ENCODE assay signal across 9 mouse cellular contexts in genomic region chr11:65475302-65475701, GRCm38 (mm10).
DNase-seq lines count a peak whose midpoint lies in the region; ATAC-seq and TF ChIP-seq lines count a peak whose summit lies in the region.
"Had no signal": no experiment of that assay in that cellular context is flagged by ENCODE, and none has a peak within 500 bp of the region (broad histone marks: within the 10 kb centered on the region; RNA-seq: fewer than 3 reads in every experiment).

No protein-coding gene starts in this region.

- H3K9ac ChIP-seq in heart, embryonic 11.5 days (ENCODE audit: low read depth, low read length), result no peak overlapping the region
- H3K9ac ChIP-seq in lung, embryonic 16.5 days (ENCODE audit: low read length), result no peak overlapping the region
- no peak overlapping the region for H3K9ac ChIP-seq in stomach, embryonic 16.5 days (ENCODE audit: low read length)

- no peak overlapping the region for H3K4me2 ChIP-seq in heart, embryonic 11.5 days
- H3K4me2 ChIP-seq in lung, embryonic 16.5 days (ENCODE audit: low read depth, low read length), result no peak overlapping the region
- H3K4me2 ChIP-seq in stomach, embryonic 16.5 days (ENCODE audit: low read depth, low read length), result no peak overlapping the region

- peak; percentile 74 to 77 for DNase-seq in heart, adult 18-20 months
- DNase-seq in heart, embryonic 10.5 days (ENCODE audit: low spot score), result no peak
- peak; percentile 82 to 87 for DNase-seq in cerebellum, adult 2 months
- peak; percentile 84 for DNase-seq in layer of hippocampus, adult 11-12 months (ENCODE audit: low spot score)
- DNase-seq in B cell, adult 2 months, result no peak

- no peaks in the 10 kb centered on the region for H3K9me3 ChIP-seq in heart, embryonic 10.5 days
- H3K9me3 ChIP-seq in heart, embryonic 11.5 days (replicated peaks; ENCODE audit: control insufficient read depth, low read length), result no peaks in the 10 kb centered on the region
- H3K9me3 ChIP-seq in lung, embryonic 16.5 days (ENCODE audit: control insufficient read depth, low read length), result no peaks in the 10 kb centered on the region
- no peaks in the 10 kb centered on the region for H3K9me3 ChIP-seq in stomach, embryonic 16.5 days (replicated peaks; ENCODE audit: control insufficient read depth, low read length)

- no peak overlapping the region for H3K27ac ChIP-seq in heart, embryonic 10.5 days
- no peak overlapping the region for H3K27ac ChIP-seq in cerebellum, adult 2 months (ENCODE audit: insufficient read depth, low read length)
- H3K27ac ChIP-seq in heart, embryonic 11.5 days (ENCODE audit: low read depth, low read length), result no peak overlapping the region
- no peak overlapping the region for H3K27ac ChIP-seq in lung, embryonic 16.5 days (ENCODE audit: low read length)
- H3K27ac ChIP-seq in stomach, embryonic 16.5 days (ENCODE audit: low read length), result peak overlapping the region; percentile 12
- H3K27ac ChIP-seq: macrophage had no signal

- 0 out of 2 replicates have a peak, but pooled peaks have one; percentile 52 for ATAC-seq in heart, embryonic 11.5 days (replicated peaks; ENCODE audit: insufficient number of reproducible peaks, low FRiP score, low TSS enrichment)
- peak; percentile 91 for ATAC-seq in lung, embryonic 16.5 days (ENCODE audit: low read depth)
- peak; percentile 76 for ATAC-seq in stomach, embryonic 16.5 days (ENCODE audit: insufficient read depth, low FRiP score)

- no peaks in the 10 kb centered on the region for H3K36me3 ChIP-seq in heart, embryonic 10.5 days
- no peaks in the 10 kb centered on the region for H3K36me3 ChIP-seq in heart, embryonic 11.5 days (ENCODE audit: control insufficient read depth, insufficient read depth, low read length)
- no peaks in the 10 kb centered on the region for H3K36me3 ChIP-seq in lung, embryonic 16.5 days (ENCODE audit: control insufficient read depth, insufficient read depth, low read length)
- no peaks in the 10 kb centered on the region for H3K36me3 ChIP-seq in stomach, embryonic 16.5 days (ENCODE audit: control insufficient read depth, insufficient read depth, low read length)

- 91% methylated on average over 12 of the region's 12 CpGs for WGBS in heart, embryonic 10.5 days
- 7% methylated on average over 12 of the region's 12 CpGs for WGBS in cerebellum, adult 2 months
- 80% methylated on average over 12 of the region's 12 CpGs for WGBS in heart, embryonic 11.5 days (ENCODE audit: insufficient replicate concordance)
- WGBS in lung, embryonic 16.5 days, result 52% methylated on average over 12 of the region's 12 CpGs
- WGBS in stomach, embryonic 16.5 days, result 46% methylated on average over 12 of the region's 12 CpGs

- H3K27me3 ChIP-seq in heart, embryonic 10.5 days (ENCODE audit: insufficient read depth, poor library complexity, severe bottlenecking), result no peaks in the 10 kb centered on the region
- no peaks in the 10 kb centered on the region for H3K27me3 ChIP-seq in cerebellum, adult 2 months (ENCODE audit: control insufficient read depth, insufficient read depth, low read length)
- H3K27me3 ChIP-seq in heart, embryonic 11.5 days (ENCODE audit: control insufficient read depth, insufficient read depth, low read length), result no peaks in the 10 kb centered on the region
- no peaks in the 10 kb centered on the region for H3K27me3 ChIP-seq in lung, embryonic 16.5 days (ENCODE audit: control insufficient read depth, insufficient read depth, low read depth, low read length)
- no peaks in the 10 kb centered on the region for H3K27me3 ChIP-seq in stomach, embryonic 16.5 days (ENCODE audit: control insufficient read depth, insufficient read depth, low read length)

- no peak for TF ChIP-seq POLR2A in cerebellum, adult 2 months (IDR thresholded peaks at IDR 0.05; ENCODE audit: borderline replicate concordance, insufficient read depth, low read length)

- no peak for TF ChIP-seq CTCF in cerebellum, adult 2 months (IDR thresholded peaks at IDR 0.05; ENCODE audit: borderline replicate concordance, insufficient read depth, low read depth, low read length)

- no peaks in the 10 kb centered on the region for H3K4me1 ChIP-seq in heart, embryonic 10.5 days
- peaks cover 3% of the 10 kb centered on the region for H3K4me1 ChIP-seq in cerebellum, adult 2 months (ENCODE audit: control insufficient read depth, insufficient read depth, low read length)
- H3K4me1 ChIP-seq in heart, embryonic 11.5 days (ENCODE audit: control insufficient read depth, insufficient read depth, low read length), result no peaks in the 10 kb centered on the region
- peaks cover 23% of the 10 kb centered on the region for H3K4me1 ChIP-seq in lung, embryonic 16.5 days (replicated peaks; ENCODE audit: control insufficient read depth, insufficient read depth, low read length)
- H3K4me1 ChIP-seq in stomach, embryonic 16.5 days (ENCODE audit: control insufficient read depth, insufficient read depth, low read length), result peaks cover 11% of the 10 kb centered on the region

- H3K4me3 ChIP-seq in heart, embryonic 10.5 days, result no peak overlapping the region
- H3K4me3 ChIP-seq in cerebellum, adult 2 months (replicated peaks; ENCODE audit: insufficient read depth, low read depth, low read length), result peak overlapping the region; percentile 13
- no peak overlapping the region for H3K4me3 ChIP-seq in heart, embryonic 11.5 days (ENCODE audit: low read depth, low read length)
- no peak overlapping the region for H3K4me3 ChIP-seq in lung, embryonic 16.5 days (ENCODE audit: low read length)
- no peak overlapping the region for H3K4me3 ChIP-seq in stomach, embryonic 16.5 days (replicated peaks; ENCODE audit: low read length)

Comparison
In these comparisons a context has a peak if more than half of its experiments do, and no peak if none do; other contexts are left out.
1. DNase-seq: peak in heart, adult 18-20 months (2 of 2), cerebellum, adult 2 months (2 of 2) and layer of hippocampus, adult 11-12 months (single experiment); none in heart, embryonic 10.5 days (single experiment) and B cell, adult 2 months (0 of 2).
2. Peak in every context shown above with its lines, with median percentiles within 50 percentile points of each other: ATAC-seq.